Mouse (Mus musculus): ENCODE data around the gene Pilra. TPM values are rescaled to one million over a fixed set of nuclear protein-coding genes. Genes with fewer than 3 reads are reported as not detected.

Gene Pilra
- polyA plus RNA-seq, 1 experiment: 0.06 TPM

DNA sequence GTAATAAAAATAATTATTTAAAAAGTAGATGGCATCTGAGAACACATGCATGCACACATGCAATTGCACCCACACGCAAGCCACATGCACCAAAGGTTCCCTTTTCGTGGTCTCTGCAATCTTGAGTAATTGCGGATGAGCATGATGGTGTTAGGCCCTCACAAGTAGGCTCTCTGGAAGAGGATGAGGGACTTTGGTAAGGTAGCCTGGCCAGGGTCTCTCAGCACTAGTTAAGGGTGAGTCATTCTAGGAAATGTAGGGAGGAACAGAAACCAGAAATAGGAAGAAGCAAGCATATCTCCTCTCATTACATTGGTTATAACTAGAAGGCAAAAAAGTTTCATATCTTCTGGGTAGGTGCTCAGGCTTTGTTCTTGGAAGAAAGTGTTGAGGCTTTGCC, 11.1 kb downstream of the Pilra start:
- no peak overlapping the region for H3K4me3 ChIP-seq (ENCODE audit: insufficient read depth, poor library complexity, severe bottlenecking)
- H3K27me3 ChIP-seq (ENCODE audit: control insufficient read depth, insufficient read depth, insufficient read length): peaks cover 4% of the 10 kb centered on the region
- TF ChIP-seq USF1 (IDR thresholded peaks at IDR 0.05; ENCODE audit: low read depth): no peak
- no peak for TF ChIP-seq CEBPB (IDR thresholded peaks at IDR 0.05; ENCODE audit: low read depth)
- no peak for TF ChIP-seq FOSL1 (IDR thresholded peaks at IDR 0.05; ENCODE audit: insufficient read depth, low read length, poor library complexity, severe bottlenecking)
- TF ChIP-seq MYOD1 (IDR thresholded peaks at IDR 0.05; ENCODE audit: control insufficient read depth, insufficient read length, low read depth): no peak
- no peak for TF ChIP-seq CTCF (IDR thresholded peaks at IDR 0.05; ENCODE audit: control insufficient read depth, insufficient read depth, insufficient read length)
- no peak for TF ChIP-seq MAX (IDR thresholded peaks at IDR 0.05)
- no peak for TF ChIP-seq MYOG (IDR thresholded peaks at IDR 0.05; ENCODE audit: control insufficient read depth, extremely low read depth, insufficient read length)
- H3K36me3 ChIP-seq (ENCODE audit: control insufficient read depth, insufficient read depth): no peaks in the 10 kb centered on the region
- H3K79me3 ChIP-seq (ENCODE audit: low read depth): no peaks in the 10 kb centered on the region
- H3K79me2 ChIP-seq (ENCODE audit: control insufficient read depth, insufficient read depth): no peaks in the 10 kb centered on the region
- H3ac ChIP-seq (ENCODE audit: control insufficient read depth, insufficient read length, low read depth): no peak overlapping the region

DNA sequence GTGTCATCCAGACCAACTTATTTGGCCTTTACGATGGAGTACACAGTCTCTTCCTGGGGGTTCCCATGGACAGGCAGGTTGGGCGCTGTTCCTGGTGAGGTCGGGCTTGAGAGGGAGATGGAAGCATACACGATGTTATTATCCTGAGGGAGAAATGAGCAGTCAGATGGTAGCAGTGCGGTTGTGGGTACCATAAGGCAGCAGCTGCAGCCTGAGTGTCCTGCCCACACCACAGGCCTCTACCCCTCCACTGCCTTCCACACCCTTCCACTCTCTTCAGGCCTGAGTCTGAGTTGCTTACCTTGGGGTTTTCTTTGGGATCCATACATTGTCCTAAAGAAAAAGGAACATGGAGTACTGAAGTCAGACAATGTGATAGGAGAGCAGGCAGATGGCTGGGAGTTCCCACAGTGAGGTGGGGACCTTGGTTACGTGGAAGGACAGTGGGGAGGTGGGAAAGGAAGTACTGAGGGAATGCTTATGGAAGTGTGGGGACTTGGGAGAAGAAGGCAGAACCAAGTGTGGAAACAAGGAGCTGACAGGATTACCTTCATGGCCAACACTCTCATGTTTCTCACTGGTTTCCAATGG, 12.5 kb downstream of the Pilra start:
- no peaks in the 10 kb centered on the region for H3K79me2 ChIP-seq (ENCODE audit: control insufficient read depth, insufficient read depth)

DNA sequence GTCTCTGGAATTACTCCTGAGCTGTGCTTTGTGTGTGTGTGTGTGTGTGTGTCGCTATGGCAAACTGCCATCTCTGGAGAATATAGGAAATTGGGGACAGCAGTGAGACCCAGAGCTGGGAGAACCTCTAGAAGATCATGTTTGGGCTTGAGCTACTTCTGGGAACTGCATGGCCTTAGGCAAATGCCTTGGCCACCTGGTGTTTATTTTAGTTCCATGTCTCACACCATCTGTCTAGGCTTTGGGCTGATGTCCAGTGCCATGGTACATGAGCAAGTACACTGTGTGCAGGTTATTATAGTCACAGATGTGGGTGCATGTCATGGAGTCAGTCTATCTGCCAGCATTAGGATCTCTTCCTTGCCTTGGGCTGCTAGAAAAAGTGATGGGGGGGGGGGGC, 13.5 kb downstream of the Pilra start:
- Histone ChIP-seq H3K79me2 (ENCODE audit: control insufficient read depth, insufficient read depth) (no peaks in the 10 kb centered on the region), H3K27me3 (ENCODE audit: control insufficient read depth, insufficient read depth, insufficient read length) (peaks cover 4% of the 10 kb centered on the region), H3ac (ENCODE audit: control insufficient read depth, insufficient read length, low read depth) (no peak overlapping the region), H3K4me3 (ENCODE audit: insufficient read depth, poor library complexity, severe bottlenecking) (no peak overlapping the region), H3K79me3 (ENCODE audit: low read depth) (no peaks in the 10 kb centered on the region), H3K36me3 (ENCODE audit: control insufficient read depth, insufficient read depth) (no peaks in the 10 kb centered on the region)
- TF ChIP-seq USF1 (IDR thresholded peaks at IDR 0.05; ENCODE audit: low read depth) (no peak), CEBPB (IDR thresholded peaks at IDR 0.05; ENCODE audit: low read depth) (no peak), FOSL1 (IDR thresholded peaks at IDR 0.05; ENCODE audit: insufficient read depth, low read length, poor library complexity, severe bottlenecking) (no peak), MYOD1 (IDR thresholded peaks at IDR 0.05; ENCODE audit: control insufficient read depth, insufficient read length, low read depth) (no peak), CTCF (IDR thresholded peaks at IDR 0.05; ENCODE audit: control insufficient read depth, insufficient read depth, insufficient read length) (no peak), MYOG (IDR thresholded peaks at IDR 0.05; ENCODE audit: control insufficient read depth, extremely low read depth, insufficient read length) (no peak), MAX (IDR thresholded peaks at IDR 0.05) (no peak)

More for the DNA sequence above, 12.5 kb downstream of the Pilra start:
- Histone ChIP-seq H3K27me3 (ENCODE audit: control insufficient read depth, insufficient read depth, insufficient read length) (peaks cover 4% of the 10 kb centered on the region), H3K4me3 (ENCODE audit: insufficient read depth, poor library complexity, severe bottlenecking) (no peak overlapping the region), H3K79me3 (ENCODE audit: low read depth) (no peaks in the 10 kb centered on the region), H3K36me3 (ENCODE audit: control insufficient read depth, insufficient read depth) (no peaks in the 10 kb centered on the region), H3ac (ENCODE audit: control insufficient read depth, insufficient read length, low read depth) (no peak overlapping the region)
- TF ChIP-seq MYOD1 (IDR thresholded peaks at IDR 0.05; ENCODE audit: control insufficient read depth, insufficient read length, low read depth): no peak
- TF ChIP-seq MAX (IDR thresholded peaks at IDR 0.05): no peak
- no peak for TF ChIP-seq MYOG (IDR thresholded peaks at IDR 0.05; ENCODE audit: control insufficient read depth, extremely low read depth, insufficient read length)
- no peak for TF ChIP-seq CEBPB (IDR thresholded peaks at IDR 0.05; ENCODE audit: low read depth)
- no peak for TF ChIP-seq CTCF (IDR thresholded peaks at IDR 0.05; ENCODE audit: control insufficient read depth, insufficient read depth, insufficient read length)
- TF ChIP-seq FOSL1 (IDR thresholded peaks at IDR 0.05; ENCODE audit: insufficient read depth, low read length, poor library complexity, severe bottlenecking): no peak
- no peak for TF ChIP-seq USF1 (IDR thresholded peaks at IDR 0.05; ENCODE audit: low read depth)

DNA sequence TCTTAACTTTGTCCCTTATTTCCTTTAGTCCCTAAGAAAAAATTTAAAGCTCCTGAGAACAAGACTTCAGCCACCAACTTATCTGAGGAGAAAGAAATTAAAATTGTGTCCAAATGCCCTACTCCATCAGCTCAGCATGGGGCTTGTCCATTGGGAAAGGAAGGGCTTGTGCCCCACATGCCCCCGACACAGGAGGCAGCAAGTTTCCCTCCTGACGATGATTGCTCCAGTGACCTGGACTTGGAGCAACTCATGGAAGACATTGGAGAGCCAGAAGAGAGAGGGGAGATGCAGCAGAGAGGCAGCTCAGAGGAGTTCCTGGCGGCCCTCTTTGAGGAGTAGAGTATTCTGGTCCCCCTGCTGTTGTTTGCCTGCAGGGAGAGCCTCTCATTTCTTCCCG, 14.0 kb downstream of the Pilra start:
- Histone ChIP-seq H3K79me2 (ENCODE audit: control insufficient read depth, insufficient read depth) (no peaks in the 10 kb centered on the region), H3K27me3 (ENCODE audit: control insufficient read depth, insufficient read depth, insufficient read length) (peaks cover 4% of the 10 kb centered on the region), H3K36me3 (ENCODE audit: control insufficient read depth, insufficient read depth) (no peaks in the 10 kb centered on the region), H3ac (ENCODE audit: control insufficient read depth, insufficient read length, low read depth) (no peak overlapping the region), H3K4me3 (ENCODE audit: insufficient read depth, poor library complexity, severe bottlenecking) (no peak overlapping the region), H3K79me3 (ENCODE audit: low read depth) (no peaks in the 10 kb centered on the region)
- no peak for TF ChIP-seq USF1 (IDR thresholded peaks at IDR 0.05; ENCODE audit: low read depth)
- no peak for TF ChIP-seq CTCF (IDR thresholded peaks at IDR 0.05; ENCODE audit: control insufficient read depth, insufficient read depth, insufficient read length)
- TF ChIP-seq MYOG (IDR thresholded peaks at IDR 0.05; ENCODE audit: control insufficient read depth, extremely low read depth, insufficient read length): no peak
- no peak for TF ChIP-seq CEBPB (IDR thresholded peaks at IDR 0.05; ENCODE audit: low read depth)
- no peak for TF ChIP-seq MYOD1 (IDR thresholded peaks at IDR 0.05; ENCODE audit: control insufficient read depth, insufficient read length, low read depth)
- no peak for TF ChIP-seq MAX (IDR thresholded peaks at IDR 0.05)
- TF ChIP-seq FOSL1 (IDR thresholded peaks at IDR 0.05; ENCODE audit: insufficient read depth, low read length, poor library complexity, severe bottlenecking): no peak

DNA sequence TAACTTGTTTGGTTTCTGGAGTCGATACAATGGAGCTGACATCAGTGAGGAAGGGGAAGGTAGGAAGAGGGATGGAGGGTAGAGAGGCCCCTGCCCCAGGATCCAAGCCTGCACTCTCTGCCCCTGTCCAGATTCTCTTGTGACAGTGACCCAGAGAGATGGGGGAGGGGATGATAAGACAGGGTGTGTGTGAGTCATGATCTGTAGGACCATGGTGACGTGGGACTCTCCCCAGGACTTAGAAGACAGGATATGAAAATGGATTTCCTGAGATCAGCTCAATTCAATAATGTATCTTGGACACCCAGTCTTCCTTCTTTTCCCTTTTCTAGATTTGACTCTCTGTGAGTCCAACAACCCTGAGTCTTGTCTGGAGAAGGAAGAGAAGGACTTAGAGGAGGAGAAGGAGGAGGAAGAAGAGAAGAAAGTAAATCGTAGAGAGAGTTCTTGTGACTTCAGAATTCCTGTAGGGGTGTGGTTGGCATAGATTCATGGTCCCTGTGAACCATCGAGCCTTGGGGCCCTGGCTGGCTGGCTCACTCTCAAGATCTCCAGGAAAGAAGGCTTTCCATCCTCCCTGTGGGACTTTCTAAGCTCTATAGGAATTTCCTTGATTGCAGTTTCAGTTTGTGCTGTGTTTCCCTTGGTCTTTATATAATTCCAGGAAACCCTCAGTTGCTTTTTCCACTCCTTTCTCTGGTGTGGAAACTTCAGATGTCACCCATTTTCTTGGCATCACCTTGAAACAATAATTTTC, 18.4 kb downstream of the Pilra start:
- TF ChIP-seq FOSL1 (IDR thresholded peaks at IDR 0.05; ENCODE audit: insufficient read depth, low read length, poor library complexity, severe bottlenecking) (no peak), USF1 (IDR thresholded peaks at IDR 0.05; ENCODE audit: low read depth) (no peak), CTCF (IDR thresholded peaks at IDR 0.05; ENCODE audit: control insufficient read depth, insufficient read depth, insufficient read length) (no peak), MYOG (IDR thresholded peaks at IDR 0.05; ENCODE audit: control insufficient read depth, extremely low read depth, insufficient read length) (no peak), CEBPB (IDR thresholded peaks at IDR 0.05; ENCODE audit: low read depth) (no peak), MAX (IDR thresholded peaks at IDR 0.05) (no peak), MYOD1 (IDR thresholded peaks at IDR 0.05; ENCODE audit: control insufficient read depth, insufficient read length, low read depth) (no peak)
- Histone ChIP-seq H3K36me3 (ENCODE audit: control insufficient read depth, insufficient read depth) (no peaks in the 10 kb centered on the region), H3K79me2 (ENCODE audit: control insufficient read depth, insufficient read depth) (no peaks in the 10 kb centered on the region), H3K27me3 (ENCODE audit: control insufficient read depth, insufficient read depth, insufficient read length) (no peaks in the 10 kb centered on the region), H3ac (ENCODE audit: control insufficient read depth, insufficient read length, low read depth) (no peak overlapping the region), H3K4me3 (ENCODE audit: insufficient read depth, poor library complexity, severe bottlenecking) (no peak overlapping the region), H3K79me3 (ENCODE audit: low read depth) (no peaks in the 10 kb centered on the region)
